In genomic region chr5:117286286-117286685, GRCm38 (mm10) we compare ENCODE assay signal across 9 mouse cellular contexts. TPM values are rescaled to one million over a fixed set of nuclear protein-coding genes. Genes with fewer than 3 reads are reported as not detected.
A peak's percentile ranks its signal among the peaks of the same experiment; 100 is the strongest.
DNase-seq lines count a peak whose midpoint lies in the region; ATAC-seq and TF ChIP-seq lines count a peak whose summit lies in the region.
"Had no signal": no experiment of that assay in that cellular context is flagged by ENCODE, and none has a peak within 500 bp of the region (broad histone marks: within the 10 kb centered on the region; RNA-seq: fewer than 3 reads in every experiment).

No protein-coding gene starts in this region.

- H3K4me3 ChIP-seq in heart, embryonic 14.5 days (ENCODE audit: control insufficient read depth in 1 of 2, insufficient read depth in 1 of 2, low read depth in 1 of 2, low read length in 2 of 2), result peak overlapping the region; percentile 81
- H3K4me3 ChIP-seq in G1E (ENCODE audit: low read depth, low read length), result peak overlapping the region; percentile 79
- H3K4me3 ChIP-seq in hindbrain, embryonic 12.5 days, result peak overlapping the region; percentile 81
- H3K4me3 ChIP-seq in midbrain, embryonic 11.5 days (ENCODE audit: low read depth, low read length), result peak overlapping the region; percentile 68

- peak overlapping the region; percentile 87 for H3K4me2 ChIP-seq in heart, embryonic 14.5 days (ENCODE audit: low read length)
- H3K4me2 ChIP-seq in hindbrain, embryonic 12.5 days (replicated peaks), result peak overlapping the region; percentile 76
- H3K4me2 ChIP-seq in midbrain, embryonic 11.5 days, result peak overlapping the region; percentile 72

- no peak for TF ChIP-seq CTCF in G1E (IDR thresholded peaks at IDR 0.05; ENCODE audit: low read depth, low read length)

- no peaks in the 10 kb centered on the region for H3K27me3 ChIP-seq in heart, embryonic 14.5 days (ENCODE audit: control insufficient read depth, insufficient read depth, low read length)
- H3K27me3 ChIP-seq in G1E (ENCODE audit: insufficient read depth, low read length), result no peaks in the 10 kb centered on the region
- H3K27me3 ChIP-seq in hindbrain, embryonic 12.5 days, result peaks cover 3% of the 10 kb centered on the region; the same call in 1 of the 2 replicates
- H3K27me3 ChIP-seq in midbrain, embryonic 11.5 days (ENCODE audit: control insufficient read depth, insufficient read depth, low read length), result no peaks in the 10 kb centered on the region; the same call in 1 of the 2 replicates

- intact Hi-C loops in heart, postnatal 25 days (cut with DNase I), result loop anchor here (5.0 kb wide), 1 partner anchor 169 kb away; the partner anchor contains the start of gene Suds3

- DNase-seq in heart, postnatal 25 days (ENCODE audit: low spot score), result no peak
- no peak for DNase-seq in G1E (ENCODE audit: low spot score)
- DNase-seq in midbrain, embryonic 11.5 days (ENCODE audit: low spot score, missing footprints), result no peak
- no peak for DNase-seq in layer of hippocampus, adult 18-20 months (ENCODE audit: low spot score in 2 of 2)
- no peak for DNase-seq in adrenal gland, postnatal 14 days
- DNase-seq: cerebellum, adult 8-10 months had no signal

- peaks cover 38% of the 10 kb centered on the region for H3K36me3 ChIP-seq in heart, embryonic 14.5 days (ENCODE audit: control insufficient read depth, insufficient read depth, low read length)
- peaks cover 42% of the 10 kb centered on the region for H3K36me3 ChIP-seq in G1E (replicated peaks)
- H3K36me3 ChIP-seq in hindbrain, embryonic 12.5 days, result peaks cover 31% of the 10 kb centered on the region
- H3K36me3 ChIP-seq in midbrain, embryonic 11.5 days (ENCODE audit: control insufficient read depth, insufficient read depth, low read length), result peaks cover 3% of the 10 kb centered on the region

- no peak overlapping the region; a peak in 1 of 4 replicates for H3K27ac ChIP-seq in heart, embryonic 14.5 days (replicated peaks in 1 of 2; ENCODE audit: control insufficient read depth in 1 of 2, insufficient read depth in 1 of 2, low read depth in 2 of 2, low read length in 2 of 2)
- 0 out of 2 replicates have a peak overlapping the region, but pooled peaks have one; percentile 75 for H3K27ac ChIP-seq in hindbrain, embryonic 12.5 days
- H3K27ac ChIP-seq in midbrain, embryonic 11.5 days (ENCODE audit: low read depth, low read length), result no peak overlapping the region

- 67% methylated on average over 3 of the region's 3 CpGs for WGBS in heart, embryonic 14.5 days
- 41% methylated on average over 3 of the region's 3 CpGs for WGBS in hindbrain, embryonic 12.5 days
- 54% methylated on average over 3 of the region's 3 CpGs for WGBS in midbrain, embryonic 11.5 days

- no peaks in the 10 kb centered on the region for H3K9me3 ChIP-seq in heart, embryonic 14.5 days (ENCODE audit: control insufficient read depth, low read length)
- no peaks in the 10 kb centered on the region for H3K9me3 ChIP-seq in G1E (replicated peaks)
- no peaks in the 10 kb centered on the region for H3K9me3 ChIP-seq in hindbrain, embryonic 12.5 days (replicated peaks)
- no peaks in the 10 kb centered on the region for H3K9me3 ChIP-seq in midbrain, embryonic 11.5 days (ENCODE audit: control insufficient read depth, low read length)

- peak overlapping the region; percentile 89 for H3K9ac ChIP-seq in heart, embryonic 14.5 days (ENCODE audit: low read length)
- H3K9ac ChIP-seq in hindbrain, embryonic 12.5 days, result peak overlapping the region; percentile 88
- peak overlapping the region; percentile 82 for H3K9ac ChIP-seq in midbrain, embryonic 11.5 days (ENCODE audit: low read length)

- no peak for ATAC-seq in heart, embryonic 14.5 days (ENCODE audit: insufficient number of reproducible peaks, insufficient read depth, low FRiP score, low read depth)
- no peak for ATAC-seq in G1E (ENCODE audit: extremely low read depth, insufficient number of reproducible peaks, low FRiP score, poor library complexity, severe bottlenecking)
- ATAC-seq in hindbrain, embryonic 12.5 days (ENCODE audit: low FRiP score), result no peak
- no peak for ATAC-seq in midbrain, embryonic 11.5 days (ENCODE audit: low FRiP score)
- ATAC-seq in megakaryocyte-erythroid progenitor cell, adult 5-6 weeks (replicated peaks; ENCODE audit: low FRiP score, low TSS enrichment, poor library complexity, severe bottlenecking), result no peak

- H3K4me1 ChIP-seq in heart, embryonic 14.5 days (ENCODE audit: control insufficient read depth in 2 of 2, insufficient read depth in 2 of 2, low read length in 2 of 2), result peaks cover 8 to 29% of the 10 kb centered on the region in 2 experiments
- peaks cover 40% of the 10 kb centered on the region for H3K4me1 ChIP-seq in G1E (ENCODE audit: insufficient read depth, low read depth, low read length)
- peaks cover 33% of the 10 kb centered on the region for H3K4me1 ChIP-seq in hindbrain, embryonic 12.5 days
- peaks cover 13% of the 10 kb centered on the region for H3K4me1 ChIP-seq in midbrain, embryonic 11.5 days (ENCODE audit: control insufficient read depth, insufficient read depth, low read length)

RNA-seq across cellular contexts. Expression of gene Pebp1, which starts 1.1 kb away (rescaled TPM):
- 634 and 638 TPM in 2 replicates for polyA plus RNA-seq in heart, embryonic 14.5 days (2014; fragmentation: Nextera tagmentation; extraction: Ambion mirVana)
- 100 to 1,000 TPM; 420 to 434 TPM for total RNA-seq in heart, postnatal 25 days (2021)
- total RNA-seq in G1E (2014; fragmentation: Nextera tagmentation) (325 and 337 TPM in 2 replicates), G1E (2017) (210 and 243 TPM in 2 replicates)
- polyA plus RNA-seq in G1E (2012), result 1,716 and 1,825 TPM in 2 replicates
- 793 and 794 TPM in 2 replicates for polyA plus RNA-seq in hindbrain, embryonic 12.5 days (2016; fragmentation: Nextera tagmentation; extraction: Ambion mirVana)
- 893 and 966 TPM in 2 replicates for polyA plus RNA-seq in midbrain, embryonic 11.5 days (2014; fragmentation: Nextera tagmentation; extraction: Ambion mirVana)
- total RNA-seq in layer of hippocampus, adult 18-20 months (2021), result 100 to 1,000 TPM; 759 to 778 TPM
- 832 and 835 TPM in 2 replicates for total RNA-seq in adrenal gland, postnatal 14 days (2021)
- total RNA-seq in megakaryocyte-erythroid progenitor cell, adult 5-6 weeks (2014; fragmentation: Nextera tagmentation), result 394 and 495 TPM in 2 replicates
- 135 and 142 TPM in 2 replicates for total RNA-seq in megakaryocyte-erythroid progenitor cell, adult 5-6 weeks (2017)

RNA-seq across cellular contexts. Expression of gene Vsig10, which starts 32.6 kb away (rescaled TPM):
- 3.9 and 6.6 TPM in 2 replicates for polyA plus RNA-seq in heart, embryonic 14.5 days (2014; fragmentation: Nextera tagmentation; extraction: Ambion mirVana)
- 10 to 100 TPM; 11.1 to 12.9 TPM for total RNA-seq in heart, postnatal 25 days (2021)
- total RNA-seq in G1E (2014; fragmentation: Nextera tagmentation) (not detected in 2 replicates), G1E (2017) (0.05 and 0.17 TPM in 2 replicates)
- 0.02 TPM in 1 of 2 replicates, not detected in the other for polyA plus RNA-seq in G1E (2012)
- polyA plus RNA-seq in hindbrain, embryonic 12.5 days (2016; fragmentation: Nextera tagmentation; extraction: Ambion mirVana), result 3.7 and 4.1 TPM in 2 replicates
- 1.7 and 2.2 TPM in 2 replicates for polyA plus RNA-seq in midbrain, embryonic 11.5 days (2014; fragmentation: Nextera tagmentation; extraction: Ambion mirVana)
- total RNA-seq in layer of hippocampus, adult 18-20 months (2021), result 1 to 10 TPM; 1.8 to 2.0 TPM
- 18.5 and 21.6 TPM in 2 replicates for total RNA-seq in adrenal gland, postnatal 14 days (2021)
- total RNA-seq in megakaryocyte-erythroid progenitor cell, adult 5-6 weeks (2014; fragmentation: Nextera tagmentation), result 1.6 and 2.5 TPM in 2 replicates
- 1.4 and 2.2 TPM in 2 replicates for total RNA-seq in megakaryocyte-erythroid progenitor cell, adult 5-6 weeks (2017)
